Mouse (Mus musculus) ES-E14 (cell line): ENCODE results near the gene 1700014D04Rik.

ENCODE experiments used
- HCFC1 ChIP-seq: IDR thresholded peaks from 2 replicates; pipeline ENCODE4 v1.6.1; 2012; ENCODE audit warnings: low read length, inconsistent platforms, borderline replicate concordance; ENCODE audit not compliant: insufficient read depth
- MAFK ChIP-seq: IDR thresholded peaks from 2 replicates; pipeline ENCODE4 v1.6.1; 2014; ENCODE audit warnings: mild to moderate bottlenecking, low read depth, low read length, inconsistent platforms; ENCODE audit not compliant: insufficient read depth

DNA sequence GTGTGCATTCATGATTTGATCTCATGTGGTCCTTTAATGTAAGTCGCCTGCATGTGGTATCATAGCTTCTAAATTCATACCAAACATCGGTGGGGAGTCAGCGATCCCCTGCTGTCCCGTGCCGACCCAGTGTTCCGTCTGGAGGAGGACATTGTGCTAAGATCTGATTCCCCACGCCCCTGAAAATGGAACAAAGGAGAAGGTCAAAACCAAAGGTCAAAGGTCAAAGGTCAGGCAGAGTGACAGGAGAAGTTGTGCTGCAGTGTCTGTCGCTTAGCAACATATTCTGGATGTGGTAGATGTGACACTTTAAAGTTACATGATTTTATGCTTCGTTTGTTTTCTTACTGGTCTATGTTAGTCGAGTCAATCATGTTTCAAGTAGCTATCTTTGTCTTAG lies 55.1 kb downstream of the 1700014D04Rik start:
- TF ChIP-seq MAFK (no peak), HCFC1 (no peak)
